Mouse (Mus musculus): ENCODE data around the gene Impdh2. TPM values are rescaled to one million over a fixed set of nuclear protein-coding genes. Genes with fewer than 3 reads are reported as not detected.
"Not testable (repeated sequence)": the region's sequence is repeated elsewhere in the genome, so short reads cannot be mapped to it uniquely, and the experiment has no call there.

Gene Impdh2
- polyA plus RNA-seq, 1 experiment from 2014 or later: 36.0 TPM

DNA sequence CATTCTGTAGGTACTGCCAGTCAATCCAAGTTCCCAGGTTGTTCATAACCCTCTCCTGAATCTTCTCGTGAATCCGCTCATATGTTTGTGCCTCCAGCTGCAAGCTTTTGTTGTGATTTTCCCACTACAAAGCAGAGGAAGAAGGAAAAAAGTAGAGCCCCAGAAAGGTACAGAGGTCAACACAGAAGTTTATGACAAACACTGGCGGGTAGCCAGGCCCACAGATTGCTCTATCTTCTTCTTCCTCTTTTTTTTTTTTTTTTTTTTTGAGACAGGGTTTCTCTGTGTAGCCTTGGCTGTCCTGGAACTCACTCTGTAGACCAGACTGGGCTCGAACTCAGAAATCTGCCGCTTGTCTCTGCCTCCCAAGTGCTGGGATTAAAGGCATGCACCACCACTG, 47.8 kb downstream of the Impdh2 start:
- H3K36me3 ChIP-seq (ENCODE audit: inconsistent target): peaks cover 94% of the 10 kb centered on the region
- H3K27ac ChIP-seq; H3K79me2 ChIP-seq (ENCODE audit: inconsistent target); H3K4me3 ChIP-seq (ENCODE audit: inconsistent target): not testable (repeated sequence)
- WGBS (ENCODE audit: missing documents): 77% methylated on average over 4 of the region's 5 CpGs

GRCm38 (mm10) chr9:108608889-108609288, 48.8 kb downstream of the Impdh2 start:
- Histone ChIP-seq H3K79me2 (ENCODE audit: inconsistent target) (no peaks in the 10 kb centered on the region), H3K36me3 (ENCODE audit: inconsistent target) (peaks cover 94% of the 10 kb centered on the region), H3K4me3 (ENCODE audit: inconsistent target) (no peak overlapping the region), H3K27ac (no peak overlapping the region)
- 92% methylated on average over 4 of the region's 4 CpGs for WGBS (ENCODE audit: missing documents)

DNA sequence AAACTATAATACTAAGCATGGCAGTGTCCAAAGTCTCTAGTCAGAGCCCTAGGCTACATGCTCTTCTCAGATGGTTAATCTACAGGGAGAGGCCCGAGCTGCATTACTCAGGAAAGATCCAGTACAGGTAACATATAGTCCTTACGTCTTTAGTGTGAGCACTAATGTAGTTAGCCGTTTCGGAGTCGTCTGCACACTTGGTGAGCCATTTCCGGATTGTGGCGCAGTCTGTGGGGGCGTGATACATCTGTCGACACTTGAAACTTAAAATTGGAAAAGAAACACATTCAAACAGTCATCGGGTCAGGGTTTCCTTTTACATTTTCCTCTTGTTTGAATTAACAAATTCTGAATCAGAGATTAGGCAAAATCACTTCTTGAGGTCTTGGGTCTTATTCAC, 51.4 kb downstream of the Impdh2 start:
- WGBS (ENCODE audit: missing documents): 95% methylated on average over 10 of the region's 10 CpGs
- Histone ChIP-seq H3K4me3 (ENCODE audit: inconsistent target) (no peak overlapping the region), H3K79me2 (ENCODE audit: inconsistent target) (no peaks in the 10 kb centered on the region), H3K27ac (no peak overlapping the region), H3K36me3 (ENCODE audit: inconsistent target) (peaks cover 94% of the 10 kb centered on the region)

Other genes starting within 250 kb of the Impdh2 start
- 944 to 2,094 TPM (median 1,300 TPM) in 3 replicates for gene Gpx1, start 221.4 kb upstream of the Impdh2 start, polyA plus RNA-seq (2018)
- gene Usp4, start 212.4 kb upstream of the Impdh2 start, polyA plus RNA-seq (2018): 60.3 to 67.5 TPM (median 67.2 TPM) in 3 replicates
- gene 1700102P08Rik, start 167.5 kb upstream of the Impdh2 start, polyA plus RNA-seq (2018): 0.33 TPM in 1 of 3 replicates, not detected in the others
- not detected in 3 replicates for gene Ccdc36, start 131.8 kb upstream of the Impdh2 start, polyA plus RNA-seq (2018)
- gene BC048562, start 123.8 kb upstream of the Impdh2 start, polyA plus RNA-seq (2018): not detected in 3 replicates
- gene Ccdc71, start 99.8 kb upstream of the Impdh2 start, polyA plus RNA-seq (2018): 15.8 to 26.5 TPM (median 19.0 TPM) in 3 replicates
- gene Klhdc8b, start 98.7 kb upstream of the Impdh2 start, polyA plus RNA-seq (2018): 1.5 to 1.9 TPM (median 1.6 TPM) in 3 replicates
- 0.26 to 0.92 TPM (median 0.40 TPM) in 3 replicates for gene Lamb2, start 80.5 kb upstream of the Impdh2 start, polyA plus RNA-seq (2018)
- 33.8 to 68.8 TPM (median 46.3 TPM) in 3 replicates for gene Usp19, start 69.7 kb upstream of the Impdh2 start, polyA plus RNA-seq (2018)
- 77.0 to 179 TPM (median 87.2 TPM) in 3 replicates for gene Qars, start 52.6 kb upstream of the Impdh2 start, polyA plus RNA-seq (2018)
- 73.2 to 92.9 TPM (median 77.3 TPM) in 3 replicates for gene Qrich1, start 43.5 kb upstream of the Impdh2 start, polyA plus RNA-seq (2018)
- 9.6 to 20.2 TPM (median 16.5 TPM) in 3 replicates for gene Ndufaf3, start 7.1 kb downstream of the Impdh2 start, polyA plus RNA-seq (2018)
- 17.5 to 30.5 TPM (median 20.5 TPM) in 3 replicates for gene Dalrd3, start 9.6 kb downstream of the Impdh2 start, polyA plus RNA-seq (2018)
- gene Wdr6, start 18.5 kb downstream of the Impdh2 start, polyA plus RNA-seq (2018): 3.1 to 7.5 TPM (median 7.5 TPM) in 3 replicates
- gene P4htm, start 37.4 kb downstream of the Impdh2 start, polyA plus RNA-seq (2018): 0.16 to 0.70 TPM (median 0.33 TPM) in 3 replicates
- 22.7 to 40.8 TPM (median 29.9 TPM) in 3 replicates for gene Arih2, start 89.1 kb downstream of the Impdh2 start, polyA plus RNA-seq (2018)
- 28.0 to 35.2 TPM (median 33.4 TPM) in 3 replicates for gene Slc25a20, start 101.8 kb downstream of the Impdh2 start, polyA plus RNA-seq (2018)
- 20.7 to 69.9 TPM (median 46.8 TPM) in 3 replicates for gene Prkar2a, start 129.0 kb downstream of the Impdh2 start, polyA plus RNA-seq (2018)
- 21.7 to 28.6 TPM (median 24.7 TPM) in 3 replicates for gene Ip6k2, start 223.5 kb downstream of the Impdh2 start, polyA plus RNA-seq (2018)
- gene Nckipsd, start 248.1 kb downstream of the Impdh2 start, polyA plus RNA-seq (2018): 10.6 to 19.3 TPM (median 11.4 TPM) in 3 replicates

All from macrophage (primary cell).